Mouse (Mus musculus) frontal cortex, postnatal 36 days (tissue): ENCODE measurements around the gene Mlh3.
"Not testable (repeated sequence)": the region's sequence is repeated elsewhere in the genome, so short reads cannot be mapped to it uniquely, and the experiment has no call there.

Experiments
- DNase-seq, 2 experiments: peaks; one replicate each; pipeline ENCODE4 v3.0.0; 2022; ENCODE audit warnings: low spot score in 2 of 2

Gene Mlh3

DNA sequence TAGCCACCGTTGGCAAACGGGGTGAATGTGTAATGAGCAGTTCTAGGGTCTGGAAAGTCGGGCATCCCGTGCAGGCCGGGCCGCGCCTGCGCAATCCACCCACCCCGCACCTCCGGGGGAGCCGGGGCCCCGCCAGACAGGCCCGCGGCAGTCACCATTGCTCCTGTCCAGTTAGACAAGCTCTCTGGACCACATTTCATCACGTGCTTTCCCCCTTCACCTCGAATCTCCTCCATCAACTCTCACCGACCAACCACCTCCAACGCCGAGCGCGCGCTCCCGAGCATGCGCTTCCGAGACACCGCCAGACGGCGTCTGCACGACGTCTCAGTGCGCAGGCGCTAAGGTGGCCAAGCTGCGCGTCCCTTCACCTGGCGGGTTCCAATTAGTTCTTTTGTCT, at the start of gene Mlh3:
TSS of gene Mlh3 (minus strand) at position 281 of the 400 bp plus-strand sequence.
- DNase-seq: peak; percentile 86 to 92

GRCm38 (mm10) chr12:85308651-85309050, 38.3 kb upstream of the Mlh3 start:
- no peak for DNase-seq

DNA sequence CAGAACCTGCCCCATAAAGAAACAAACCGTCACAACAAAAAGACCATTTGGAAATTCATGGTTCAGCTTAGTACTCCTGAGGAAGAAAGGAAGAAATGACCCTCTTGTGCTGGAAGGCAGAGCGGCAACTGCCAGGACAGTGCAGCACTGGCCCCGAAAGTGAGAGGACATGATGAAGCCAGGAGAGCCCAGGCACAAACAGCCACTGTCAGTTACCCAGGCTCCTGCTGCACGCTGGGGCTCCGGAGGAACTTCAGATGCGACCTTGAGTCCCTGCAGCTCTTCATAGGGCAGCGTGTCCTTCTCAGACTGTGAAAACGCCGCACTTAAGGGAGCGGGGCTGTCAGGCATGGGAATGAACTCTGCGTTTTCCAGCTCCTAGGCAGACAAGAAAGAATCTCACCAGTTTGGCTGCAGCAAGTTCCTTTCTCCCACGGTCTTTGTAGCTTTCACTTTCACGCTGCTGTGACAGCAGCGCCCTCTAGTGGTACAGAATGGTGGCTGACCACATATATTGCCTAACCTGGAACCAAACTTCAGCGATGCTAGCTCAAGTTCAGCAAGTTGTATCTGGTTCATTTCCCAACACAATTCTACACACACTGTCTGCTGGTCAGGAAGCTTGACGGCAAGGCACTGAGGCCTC, 35.0 kb upstream of the Mlh3 start:
- DNase-seq: peak; percentile 83 to 93

GRCm38 (mm10) chr12:85304725-85305124, 34.3 kb upstream of the Mlh3 start:
- no peak for DNase-seq

DNA sequence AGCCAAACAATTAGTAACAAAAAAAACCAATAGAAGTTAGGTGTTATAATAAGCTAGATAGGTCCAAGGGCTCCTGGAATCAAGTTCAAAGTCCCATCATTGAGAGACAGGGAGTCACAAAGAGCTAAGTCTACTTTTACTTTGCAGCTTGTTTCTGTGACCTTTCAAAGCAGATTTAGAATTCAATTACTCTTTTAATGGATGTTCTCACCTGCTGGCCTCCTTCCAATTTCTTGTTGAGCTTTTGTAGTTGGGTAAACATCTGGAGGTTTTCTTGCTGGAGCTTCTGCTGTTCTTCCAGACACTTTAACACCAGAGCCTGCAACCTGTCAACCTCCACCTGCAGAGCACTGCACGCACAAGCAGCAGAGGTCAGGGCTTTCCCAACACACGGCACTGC, 32.9 kb upstream of the Mlh3 start:
- no peak for DNase-seq

- DNase-seq: no peak
Observed at GRCm38 (mm10) chr12:85298835-85299180, 28.4 kb upstream of the Mlh3 start.

GRCm38 (mm10) chr12:85298127-85298834, 27.9 kb upstream of the Mlh3 start:
- DNase-seq: no peak

- DNase-seq: no peak
Observed at GRCm38 (mm10) chr12:85297345-85297997, 27.1 kb upstream of the Mlh3 start.

DNA sequence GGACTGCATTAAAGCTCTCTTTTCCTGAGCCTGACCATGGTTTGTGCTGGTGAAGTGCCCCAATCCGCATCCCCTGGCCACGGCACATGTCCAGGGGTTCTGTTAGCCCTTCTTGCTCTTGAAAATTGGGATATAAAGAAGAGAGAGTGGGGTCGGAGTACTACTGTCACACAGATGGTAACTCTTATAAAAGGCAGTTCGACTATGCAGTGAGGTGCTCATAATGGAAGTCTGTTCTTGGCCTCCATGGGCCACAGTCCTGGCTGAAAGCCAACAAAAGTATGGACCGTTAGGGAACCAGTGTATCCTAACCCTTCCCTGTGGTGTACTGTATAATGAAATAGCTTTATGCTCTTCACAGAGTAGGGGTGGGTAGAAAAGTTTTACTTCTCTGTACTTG, 26.5 kb upstream of the Mlh3 start:
- DNase-seq: no peak

DNA sequence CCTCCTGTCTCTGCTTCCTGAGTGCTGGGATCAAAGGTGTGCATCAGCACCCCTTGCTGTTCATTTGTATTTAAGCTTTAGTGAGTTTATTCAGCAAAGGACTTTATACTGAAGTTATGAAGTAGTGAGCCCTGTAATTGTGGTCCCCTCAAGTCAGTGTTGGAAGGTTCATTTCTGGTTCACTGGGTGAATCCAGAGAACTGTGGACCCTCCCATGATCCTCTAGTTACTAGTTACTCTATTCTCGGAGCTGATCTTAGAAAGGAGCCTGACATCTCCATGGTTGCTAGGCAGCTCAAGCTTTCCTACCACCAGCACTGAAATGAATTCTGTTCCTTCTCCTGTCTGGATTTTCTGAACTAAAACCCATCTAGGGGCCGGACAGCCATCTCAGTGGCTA, 25.1 kb upstream of the Mlh3 start:
- no peak for DNase-seq

DNA sequence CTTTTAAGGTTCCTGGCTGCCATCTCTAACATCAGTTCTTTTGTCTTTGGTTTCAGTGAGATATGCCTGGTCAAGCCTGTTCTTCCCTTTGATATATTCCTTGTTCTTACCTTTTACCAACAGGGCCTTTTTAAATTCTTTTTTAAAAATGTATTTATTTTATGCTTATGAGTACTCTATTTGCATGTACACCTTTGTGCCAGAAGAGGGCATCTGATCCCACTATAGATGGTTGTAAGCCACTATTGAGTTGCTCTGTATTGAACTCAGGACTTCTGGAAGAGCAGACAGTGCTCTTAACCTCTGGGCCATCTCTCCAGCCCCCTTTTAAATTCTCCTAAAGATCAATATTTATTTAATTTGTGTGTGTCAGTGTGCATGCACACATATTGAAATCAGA, 22.5 kb upstream of the Mlh3 start:
- DNase-seq: no peak

DNA sequence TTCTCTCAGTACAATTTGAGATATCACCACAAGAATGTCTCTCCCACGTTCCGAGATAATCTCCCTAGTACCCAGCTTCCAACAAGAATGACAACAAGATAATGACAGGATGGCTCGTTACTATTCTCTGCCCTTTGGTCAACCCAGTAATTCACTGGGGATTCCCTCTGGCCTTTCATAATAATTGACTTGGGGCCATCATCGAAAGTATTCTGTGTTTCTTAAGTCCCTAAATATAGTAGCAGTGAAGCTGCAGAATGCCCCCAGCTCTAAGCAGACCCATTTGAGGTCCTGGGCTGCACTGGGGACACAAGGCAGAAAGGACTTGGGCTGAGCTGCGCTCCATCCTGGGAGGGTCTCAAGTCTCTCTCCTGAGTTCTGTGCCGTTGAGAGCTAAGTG, 21.9 kb upstream of the Mlh3 start:
- no peak for DNase-seq

DNA sequence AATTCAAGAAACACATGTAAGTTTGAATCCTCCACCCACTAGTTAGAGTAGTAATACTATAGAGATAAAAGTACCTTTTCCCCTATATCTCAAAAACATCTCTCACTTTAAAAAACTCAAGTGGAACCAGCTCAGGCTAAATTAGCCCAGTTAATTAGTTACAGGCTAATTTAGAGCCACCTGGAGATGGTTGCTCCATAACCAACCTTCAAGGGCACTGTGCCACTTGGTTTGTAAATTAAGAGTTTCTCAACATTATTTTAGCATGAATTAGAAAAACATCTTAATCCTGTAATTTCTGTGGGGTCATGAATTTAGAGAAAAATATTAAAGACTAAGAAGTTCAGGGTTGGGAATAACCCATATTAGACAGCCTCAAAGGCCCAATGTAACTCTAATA, 21.1 kb upstream of the Mlh3 start:
- no peak for DNase-seq

DNA sequence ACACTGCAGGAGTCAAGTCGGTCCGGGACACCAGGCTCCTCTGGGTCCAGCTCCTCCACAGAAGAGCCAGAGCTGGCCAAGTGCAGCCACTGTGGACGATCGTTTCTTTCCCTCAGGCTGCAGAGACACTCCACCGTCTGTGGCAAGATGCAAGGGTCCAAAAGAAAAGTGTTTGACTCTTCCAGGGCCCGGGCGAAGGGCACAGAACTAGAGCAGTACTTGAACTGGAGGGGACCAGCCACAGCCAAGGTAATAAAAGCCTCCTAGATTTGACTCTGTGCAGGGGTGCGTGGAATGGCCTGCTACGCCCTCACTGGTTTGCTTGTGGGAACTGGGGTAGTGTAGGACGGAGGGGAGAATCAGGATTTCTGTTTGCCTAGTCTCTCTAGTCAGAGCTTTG, 20.2 kb upstream of the Mlh3 start:
- no peak for DNase-seq

DNA sequence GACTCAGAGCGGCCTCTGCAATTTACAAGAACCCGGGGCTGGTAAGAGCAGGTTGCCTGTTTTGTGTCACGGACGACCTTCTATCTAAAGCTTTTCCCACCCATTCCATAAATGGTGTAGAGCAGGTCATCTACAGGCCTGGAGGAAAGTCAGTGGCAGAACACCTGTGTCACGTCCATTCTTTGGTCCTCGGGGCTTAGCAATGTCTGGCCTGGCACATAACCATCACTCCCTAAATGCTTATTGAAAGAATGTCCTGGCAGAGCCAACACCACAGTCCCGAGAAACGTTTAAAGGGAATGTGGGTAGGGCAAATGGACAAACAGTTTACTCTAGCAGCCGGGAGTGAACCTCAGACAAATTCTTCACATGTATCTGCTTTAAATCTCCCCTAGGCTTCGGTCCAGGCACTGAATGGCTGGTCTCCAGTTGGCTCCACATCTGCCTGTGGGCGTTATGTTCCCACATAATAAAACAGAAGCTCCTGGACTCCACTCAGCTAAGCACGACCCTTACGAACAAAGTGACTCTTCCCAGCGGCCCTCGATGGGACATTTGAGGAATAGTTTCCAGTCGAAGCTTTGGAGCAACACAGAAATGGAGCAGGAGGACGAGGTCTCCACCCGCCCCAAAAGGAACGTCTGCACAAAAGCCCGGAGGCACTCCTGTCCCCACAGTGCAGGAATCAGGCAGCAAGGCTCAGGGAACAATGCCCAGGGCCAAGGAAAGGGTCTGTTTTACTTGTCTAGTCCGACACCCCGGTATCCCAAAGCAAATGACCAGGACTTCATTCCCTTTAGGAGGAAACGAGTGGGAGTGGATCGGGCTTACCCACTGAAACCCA, 19.0 kb upstream of the Mlh3 start:
- DNase-seq: no peak

GRCm38 (mm10) chr12:85288486-85289156, 18.2 kb upstream of the Mlh3 start, which contains the start of gene Zc2hc1c:
Gene Zc2hc1c (plus strand): TSS chr12:85288591.
- DNase-seq: peak; percentile 80 to 86

GRCm38 (mm10) chr12:85287809-85288485, 17.5 kb upstream of the Mlh3 start, which contains the start of gene Acyp1:
Gene Acyp1 (minus strand): TSS chr12:85288438.
- DNase-seq: peak in 1 of 2 experiments; percentile 21

DNA sequence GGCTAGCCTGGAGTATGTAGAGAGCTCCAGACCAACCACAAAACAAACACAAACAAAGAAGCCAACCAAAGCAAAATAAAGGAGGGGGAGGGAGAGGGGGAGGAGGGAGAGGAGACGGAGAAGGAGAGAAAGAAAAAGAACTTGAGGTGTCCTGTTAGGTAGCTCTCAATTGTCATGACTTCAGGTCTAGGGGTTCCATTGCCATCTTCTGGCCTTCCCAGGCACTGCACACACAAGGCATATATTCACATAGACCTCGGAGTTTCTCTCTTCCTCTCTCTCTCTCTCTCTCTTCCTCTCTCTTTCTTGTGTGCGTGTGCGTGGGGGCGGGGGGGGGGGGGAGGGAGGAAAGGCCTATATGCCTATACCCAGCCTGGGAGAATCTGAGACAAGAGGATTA, 16.5 kb upstream of the Mlh3 start:
- no peak for DNase-seq

DNA sequence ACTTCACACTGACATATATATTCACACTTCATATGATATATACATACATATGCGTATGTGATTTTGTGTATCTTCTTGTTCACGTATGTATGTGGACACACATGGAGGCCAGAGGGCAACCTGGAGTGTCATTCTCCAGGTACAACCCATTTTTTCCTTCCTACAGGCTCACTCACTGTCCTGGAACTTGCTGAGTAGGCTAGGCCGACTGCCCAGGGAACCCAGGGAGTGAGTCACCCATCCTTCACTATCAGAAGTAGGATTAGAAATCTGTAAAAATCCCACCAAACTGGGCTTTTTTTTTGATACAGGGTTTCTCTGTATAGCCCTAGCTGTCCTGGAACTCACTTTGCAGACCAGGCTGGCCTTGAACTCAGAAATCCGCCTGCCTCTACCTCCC, 14.6 kb upstream of the Mlh3 start:
- DNase-seq: no peak

GRCm38 (mm10) chr12:85284331-85284730, 13.9 kb upstream of the Mlh3 start:
- no peak for DNase-seq

- DNase-seq: not testable (repeated sequence)
Observed at GRCm38 (mm10) chr12:85281756-85282155, 11.4 kb upstream of the Mlh3 start.
